Mouse (Mus musculus): Measurements from ENCODE around the gene Zfp638.

DNA sequence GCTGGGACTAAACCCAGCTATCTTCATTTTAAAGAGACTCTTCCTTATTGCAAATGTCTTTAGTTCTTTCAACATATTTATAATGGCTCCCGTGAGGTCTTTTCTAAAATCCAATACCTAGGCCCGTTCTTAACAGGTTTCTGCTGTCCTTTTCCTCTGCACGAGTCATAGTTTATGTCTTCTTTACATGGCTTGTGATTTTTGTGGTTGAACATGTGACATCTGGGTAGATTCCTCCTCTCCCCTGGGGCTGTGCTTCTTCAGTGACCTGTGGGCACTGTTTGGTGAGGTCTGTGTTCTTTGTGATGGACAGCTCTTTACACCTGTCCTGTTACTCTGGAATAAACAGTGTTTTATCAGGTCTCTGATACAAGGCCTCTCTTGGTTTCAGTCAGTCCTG, 19.9 kb downstream of the Zfp638 start:
- TF ChIP-seq MAFK (IDR thresholded peaks at IDR 0.05; ENCODE audit: insufficient read depth, low read depth, low read length) (no peak), ZNF384 (IDR thresholded peaks at IDR 0.05; ENCODE audit: low read depth, low read length) (no peak), HCFC1 (IDR thresholded peaks at IDR 0.05; ENCODE audit: borderline replicate concordance, insufficient read depth, low read length) (no peak), CHD2 (IDR thresholded peaks at IDR 0.05; ENCODE audit: low read depth, low read length) (no peak)
